Mouse (Mus musculus) thymus, adult 2 months (tissue): ENCODE data around the gene Mat2b.

Experiments
- CTCF ChIP-seq: fragments of 200-500 bp; IDR thresholded peaks from 2 replicates; pipeline ENCODE4 v1.5.1; 2012; ENCODE audit warnings: mild to moderate bottlenecking, control low read depth, low read length, moderate library complexity, borderline replicate concordance; ENCODE audit not compliant: control insufficient read depth, poor library complexity, insufficient read depth; ENCODE audit errors: extremely low read depth
- POLR2A ChIP-seq: fragments of 200-500 bp; IDR thresholded peaks from 2 replicates; pipeline ENCODE4 v1.6.1; 2012; ENCODE audit warnings: mild to moderate bottlenecking, low read length, control low read depth, moderate library complexity; ENCODE audit not compliant: control insufficient read depth, poor library complexity, insufficient read depth; ENCODE audit errors: extremely low read depth

DNA sequence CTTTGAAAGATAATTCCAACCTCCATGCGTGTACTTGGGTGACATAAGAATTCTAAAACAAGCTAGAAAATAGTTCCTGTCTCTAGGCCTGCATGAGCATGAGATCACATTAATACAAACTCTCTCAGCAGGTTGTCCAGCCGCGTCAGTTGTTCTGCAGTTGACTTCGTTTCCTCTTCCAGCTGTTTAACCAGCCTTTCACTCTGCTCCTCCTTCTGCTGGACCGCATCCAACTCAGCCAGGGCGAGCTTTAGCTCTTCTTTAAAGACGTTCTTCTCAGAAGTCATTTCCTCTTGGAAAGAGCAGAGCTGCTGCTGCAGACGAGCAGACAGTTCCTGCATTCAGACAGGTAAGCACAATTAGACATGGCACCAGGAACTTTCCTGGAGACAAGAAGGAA is 18.9 kb upstream of the Mat2b start:
- TF ChIP-seq POLR2A (no peak), CTCF (no peak)
